Mouse (Mus musculus): ENCODE data around the gene Rin2. TPM values are rescaled to one million over a fixed set of nuclear protein-coding genes. Genes with fewer than 3 reads are reported as not detected.

Gene Rin2
- total RNA-seq, 2 experiments from 2014 or later = 24.2 to 29.3 TPM

- peak; percentile 17 to 25 for DNase-seq (ENCODE audit: extremely low spot score in 1 of 2, low spot score in 2 of 2)
- H3K4me3 ChIP-seq = peak overlapping the region; percentile 47
- peak; percentile 36 for TF ChIP-seq CTCF (IDR thresholded peaks at IDR 0.05)
- H3K27ac ChIP-seq = peak overlapping the region; percentile 73
- intact Hi-C loops (cut with DNase I) = no loop called here
These were observed 111.0 kb downstream of the Rin2 start for GRCm38 (mm10) chr2:145785758-145786617.

GRCm38 (mm10) chr2:145786618-145786932, 111.6 kb downstream of the Rin2 start:
- H3K4me3 ChIP-seq = peak overlapping the region; percentile 47
- TF ChIP-seq CTCF (IDR thresholded peaks at IDR 0.05) = no peak
- intact Hi-C loops (cut with DNase I) = no loop called here
- H3K27ac ChIP-seq = peak overlapping the region; percentile 73; the same call in 1 of the 2 replicates
- no peak for DNase-seq (ENCODE audit: extremely low spot score in 1 of 2, low spot score in 2 of 2)

- intact Hi-C loops (cut with DNase I) = no loop called here
- no peak overlapping the region for H3K27ac ChIP-seq
- no peak for DNase-seq (ENCODE audit: extremely low spot score in 1 of 2, low spot score in 2 of 2)
- no peak overlapping the region for H3K4me3 ChIP-seq
- no peak for TF ChIP-seq CTCF (IDR thresholded peaks at IDR 0.05)
These were observed 112.5 kb downstream of the Rin2 start for GRCm38 (mm10) chr2:145787486-145787885.

DNA sequence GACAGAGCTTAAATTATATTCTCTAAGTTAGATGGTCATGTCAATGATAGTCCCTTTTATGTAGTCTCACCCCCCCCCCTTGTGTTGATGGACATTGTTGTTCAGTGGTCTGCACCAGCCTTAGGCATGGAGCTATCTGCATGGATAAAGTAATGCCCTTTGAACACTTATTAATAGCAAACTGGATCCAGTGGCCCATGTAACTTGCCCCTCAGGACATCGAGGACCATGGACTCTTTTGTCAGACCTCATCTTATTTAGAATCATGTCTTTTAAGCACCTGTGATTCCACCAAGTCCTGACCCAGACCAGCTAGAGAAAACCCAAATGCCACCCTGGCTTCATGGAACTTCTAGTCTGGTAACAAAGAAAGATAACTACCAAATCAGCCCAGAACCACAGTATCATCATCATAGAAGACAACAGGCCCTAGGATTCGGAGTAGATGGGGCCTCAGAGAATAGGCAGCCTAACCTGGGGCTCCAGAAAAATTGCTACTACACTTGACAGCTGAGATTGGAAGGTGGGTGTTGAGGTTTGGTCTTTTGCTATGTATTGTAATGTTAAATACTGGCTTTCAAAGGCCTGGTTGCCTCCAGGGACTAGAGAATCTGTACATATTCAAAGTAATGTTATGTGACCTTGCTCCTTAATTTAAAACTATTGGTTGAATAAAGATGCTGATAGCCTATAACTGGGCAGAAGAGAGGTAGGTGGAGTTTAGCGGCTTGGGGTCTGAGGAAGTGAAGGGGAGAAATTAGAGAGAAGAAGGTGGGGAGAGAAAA, 113.7 kb downstream of the Rin2 start:
- TF ChIP-seq CTCF (IDR thresholded peaks at IDR 0.05) = no peak

GRCm38 (mm10) chr2:145793702-145794101, 118.7 kb downstream of the Rin2 start:
- TF ChIP-seq CTCF (IDR thresholded peaks at IDR 0.05) = no peak
- H3K4me3 ChIP-seq = no peak overlapping the region
- H3K27ac ChIP-seq = no peak overlapping the region
- DNase-seq (ENCODE audit: extremely low spot score in 1 of 2, low spot score in 2 of 2) = no peak
- intact Hi-C loops (cut with DNase I) = loop anchor here (1.0 to 5.0 kb wide), 2 partner anchors 89 to 94 kb away; no protein-coding TSS in a partner anchor

More for the DNA sequence above, 113.7 kb downstream of the Rin2 start:
- no peak overlapping the region for H3K27ac ChIP-seq
- DNase-seq (ENCODE audit: extremely low spot score in 1 of 2, low spot score in 2 of 2) = no peak
- intact Hi-C loops (cut with DNase I) = no loop called here
- no peak overlapping the region for H3K4me3 ChIP-seq

- Histone ChIP-seq H3K4me3 (no peak overlapping the region), H3K27ac (no peak overlapping the region)
- peak; percentile 62 to 64 for DNase-seq (ENCODE audit: extremely low spot score in 1 of 2, low spot score in 2 of 2)
- TF ChIP-seq CTCF (IDR thresholded peaks at IDR 0.05) = peak; percentile 89
- intact Hi-C loops (cut with DNase I) = loop anchor here (1.0 to 5.0 kb wide), 2 partner anchors 88 to 95 kb away; no protein-coding TSS in a partner anchor
These were observed 119.4 kb downstream of the Rin2 start for GRCm38 (mm10) chr2:145794318-145794954.

DNA sequence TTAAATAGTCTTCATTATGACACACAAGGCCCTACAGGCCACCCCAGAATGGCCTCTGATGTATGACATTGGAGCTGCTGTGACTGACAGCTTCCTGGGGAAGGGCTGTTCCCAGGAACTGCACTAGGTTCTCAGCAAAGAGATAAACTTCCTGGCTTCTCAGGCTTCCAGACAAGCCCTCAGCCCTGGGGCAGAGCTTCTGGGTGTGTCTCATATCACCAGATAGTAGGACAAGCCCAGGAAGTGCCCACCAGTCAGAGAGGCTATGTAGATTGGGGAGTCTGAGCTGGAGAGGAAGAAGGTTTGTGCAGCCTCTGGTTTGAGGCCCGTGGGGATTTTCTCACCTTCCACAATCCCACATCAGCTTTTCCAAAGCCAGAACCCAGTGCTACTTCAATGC, 122.8 kb downstream of the Rin2 start:
- Histone ChIP-seq H3K27ac (no peak overlapping the region), H3K4me3 (no peak overlapping the region)
- no peak for TF ChIP-seq CTCF (IDR thresholded peaks at IDR 0.05)
- no peak for DNase-seq (ENCODE audit: extremely low spot score in 1 of 2, low spot score in 2 of 2)
- intact Hi-C loops (cut with DNase I) = loop anchor here (5.0 kb wide), 1 partner anchor 64 kb away; no protein-coding TSS in a partner anchor

- H3K4me3 ChIP-seq = no peak overlapping the region
- intact Hi-C loops (cut with DNase I) = loop anchor here (5.0 kb wide), 1 partner anchor 63 kb away; no protein-coding TSS in a partner anchor
- no peak for DNase-seq (ENCODE audit: extremely low spot score in 1 of 2, low spot score in 2 of 2)
- no peak for TF ChIP-seq CTCF (IDR thresholded peaks at IDR 0.05)
- no peak overlapping the region for H3K27ac ChIP-seq
These were observed 123.9 kb downstream of the Rin2 start for GRCm38 (mm10) chr2:145798954-145799353.

GRCm38 (mm10) chr2:145801322-145802052, 126.5 kb downstream of the Rin2 start:
- intact Hi-C loops (cut with DNase I) = no loop called here
- Histone ChIP-seq H3K4me3 (no peak overlapping the region), H3K27ac (no peak overlapping the region)
- DNase-seq (ENCODE audit: extremely low spot score in 1 of 2, low spot score in 2 of 2) = no peak
- no peak for TF ChIP-seq CTCF (IDR thresholded peaks at IDR 0.05)

DNA sequence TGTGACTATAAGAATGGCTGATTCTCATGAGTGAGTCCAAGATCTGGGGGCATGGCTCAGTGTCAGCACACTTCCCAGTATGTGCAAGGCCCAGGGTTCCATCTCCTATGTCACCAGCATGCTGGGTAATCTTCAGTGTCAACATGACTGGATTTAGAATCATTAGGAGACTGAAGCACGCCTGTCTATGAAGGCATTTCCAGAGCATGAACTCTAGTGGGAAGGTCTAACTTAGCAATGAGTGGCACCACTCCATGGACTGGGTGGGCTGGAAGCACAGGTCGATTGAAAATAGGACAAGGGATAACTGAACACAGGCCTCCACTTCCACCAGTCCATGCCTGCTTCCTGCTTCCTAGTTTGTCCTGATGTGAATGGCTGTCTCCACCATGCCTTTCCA, 127.6 kb downstream of the Rin2 start:
- Histone ChIP-seq H3K4me3 (no peak overlapping the region), H3K27ac (no peak overlapping the region)
- intact Hi-C loops (cut with DNase I) = no loop called here
- no peak for TF ChIP-seq CTCF (IDR thresholded peaks at IDR 0.05)
- no peak for DNase-seq (ENCODE audit: extremely low spot score in 1 of 2, low spot score in 2 of 2)

DNA sequence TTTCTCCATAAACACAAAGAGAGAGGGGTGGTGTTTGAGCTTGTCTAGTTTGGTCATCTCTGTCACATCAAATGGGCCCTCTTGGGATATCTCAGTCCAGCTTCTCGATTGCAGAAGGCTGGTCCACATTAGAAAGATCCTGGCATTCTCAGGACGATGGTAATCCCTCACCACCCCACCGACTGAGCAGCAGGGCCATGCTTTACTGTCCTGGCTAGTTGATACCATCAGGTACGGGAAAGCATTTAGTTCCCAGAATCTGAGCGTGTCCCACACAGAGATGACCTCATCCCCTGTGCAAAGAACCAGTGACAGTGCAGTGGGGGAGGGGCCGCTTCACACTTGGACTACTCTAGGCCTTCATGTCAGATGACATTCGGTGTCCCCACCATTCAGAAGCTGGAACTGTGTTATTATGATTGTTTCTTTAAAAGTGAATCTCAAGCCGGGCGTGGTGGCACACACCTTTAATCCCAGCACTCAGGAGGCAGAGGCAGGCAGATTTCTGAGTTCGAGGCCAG, 128.9 kb downstream of the Rin2 start:
- no peak for TF ChIP-seq CTCF (IDR thresholded peaks at IDR 0.05)
- no peak overlapping the region for H3K27ac ChIP-seq
- no peak for DNase-seq (ENCODE audit: extremely low spot score in 1 of 2, low spot score in 2 of 2)
- intact Hi-C loops (cut with DNase I) = no loop called here
- H3K4me3 ChIP-seq = no peak overlapping the region
